Mouse (Mus musculus) myocyte (in vitro differentiated cells): ENCODE measurements around the gene Lyrm9.

ENCODE experiments used
- CEBPB ChIP-seq: IDR thresholded peaks from 2 replicates; pipeline ENCODE4 v1.6.1; 2011; ENCODE audit warnings: mild to moderate bottlenecking, moderate library complexity; ENCODE audit not compliant: poor library complexity, insufficient read depth, severe bottlenecking
- E2F4 ChIP-seq: IDR thresholded peaks from one replicate; pipeline ENCODE4 v1.6.1; 2011; ENCODE audit warnings: mild to moderate bottlenecking, control low read depth, moderate library complexity; ENCODE audit not compliant: insufficient read depth
- MAX ChIP-seq: IDR thresholded peaks from one replicate; pipeline ENCODE4 v1.6.1; 2011; ENCODE audit warnings: low read depth, mild to moderate bottlenecking, control low read depth
- POLR2A ChIP-seq: IDR thresholded peaks from one replicate; pipeline ENCODE4 v1.6.1; 2011; ENCODE audit warnings: low read depth, mild to moderate bottlenecking, control low read depth, moderate library complexity; ENCODE audit not compliant: insufficient read length
- SRF ChIP-seq: IDR thresholded peaks from one replicate; pipeline ENCODE4 v1.6.1; 2011; ENCODE audit warnings: low read depth; ENCODE audit not compliant: control insufficient read depth, insufficient read length
- TCF12 ChIP-seq: IDR thresholded peaks from one replicate; pipeline ENCODE4 v1.6.1; 2011; ENCODE audit warnings: mild to moderate bottlenecking, control low read depth; ENCODE audit not compliant: poor library complexity, insufficient read depth, severe bottlenecking
- USF1 ChIP-seq: IDR thresholded peaks from one replicate; pipeline ENCODE4 v1.6.1; 2011; ENCODE audit warnings: low read depth, mild to moderate bottlenecking, control low read depth, moderate library complexity

DNA sequence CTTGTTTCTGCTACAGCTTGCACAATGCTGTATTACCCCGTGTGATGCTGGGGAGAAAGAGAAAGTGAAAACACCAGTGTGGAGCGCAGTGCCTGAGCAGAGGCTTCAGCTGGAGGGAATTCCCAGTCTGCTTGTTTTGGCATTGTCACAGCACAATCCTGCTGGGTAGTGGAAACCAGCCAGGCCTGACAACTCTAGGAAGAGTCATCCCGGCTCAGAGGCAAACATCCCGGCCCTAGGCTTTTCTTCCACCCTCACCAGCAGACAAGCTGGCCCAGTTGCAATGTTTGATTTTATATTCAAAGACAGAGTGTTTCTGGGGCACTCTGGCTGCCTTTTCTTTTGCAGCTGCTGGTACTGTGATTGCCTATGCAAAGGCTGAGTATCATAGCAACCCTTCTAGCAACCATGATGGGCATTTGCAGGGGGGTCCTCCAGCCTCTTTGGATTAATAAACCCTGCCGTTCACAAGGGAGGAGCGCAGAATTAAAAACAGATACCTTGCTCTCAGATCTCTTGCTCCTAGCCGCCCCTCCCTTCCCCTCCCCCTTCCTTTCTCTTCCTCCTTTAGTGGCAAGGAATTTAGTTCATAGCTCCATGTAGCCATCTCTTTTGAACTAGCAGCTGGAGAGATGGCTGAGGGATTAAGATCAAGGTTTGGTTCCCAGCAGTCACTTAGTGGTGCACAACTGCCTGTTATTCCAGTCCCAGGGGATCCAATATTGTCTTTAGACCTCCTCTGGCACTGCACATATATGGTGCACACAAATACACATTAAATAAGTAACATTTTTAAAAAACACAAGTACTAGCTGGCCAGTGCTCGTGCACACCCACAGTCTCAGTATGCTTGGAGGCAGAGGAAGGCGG is 61.0 kb downstream of the Lyrm9 start:
- no peak for TF ChIP-seq POLR2A
- TF ChIP-seq USF1, result no peak
- no peak for TF ChIP-seq TCF12
- 0 out of 2 replicates have a peak, but pooled peaks have one; percentile 8 for TF ChIP-seq CEBPB
- no peak for TF ChIP-seq SRF
- no peak for TF ChIP-seq MAX
- TF ChIP-seq E2F4, result no peak
